Mouse (Mus musculus): Measurements from ENCODE around the gene Adra1d. TPM values are rescaled to one million over a fixed set of nuclear protein-coding genes. Genes with fewer than 3 reads are reported as not detected.
A peak's percentile ranks its signal among the peaks of the same experiment; 100 is the strongest.

Adra1d gene
- polyA plus RNA-seq, 1 experiment from 2014 or later, result 1.8 TPM

GRCm38 (mm10) chr2:131545386-131546307, 16.4 kb downstream of the Adra1d start:
- peak overlapping the region; percentile 38 for H3K9ac ChIP-seq (ENCODE audit: low read length)
- peaks cover 26% of the 10 kb centered on the region for H3K27me3 ChIP-seq (ENCODE audit: control insufficient read depth, insufficient read depth, low read depth, low read length)
- peak overlapping the region; percentile 70 for H3K4me2 ChIP-seq (ENCODE audit: low read depth, low read length)
- peak overlapping the region; percentile 44 for H3K4me3 ChIP-seq (ENCODE audit: low read length)
- ATAC-seq (ENCODE audit: low read depth), result peak; percentile 59
- H3K27ac ChIP-seq (ENCODE audit: low read length), result no peak overlapping the region
- WGBS, result 2% methylated on average over 45 of the region's 45 CpGs
- H3K36me3 ChIP-seq (ENCODE audit: control insufficient read depth, insufficient read depth, low read length), result no peaks in the 10 kb centered on the region
- no peaks in the 10 kb centered on the region for H3K4me1 ChIP-seq (replicated peaks; ENCODE audit: control insufficient read depth, insufficient read depth, low read length)
- H3K9me3 ChIP-seq (ENCODE audit: control insufficient read depth, low read length), result no peaks in the 10 kb centered on the region

GRCm38 (mm10) chr2:131542531-131542930, 19.6 kb downstream of the Adra1d start:
- ATAC-seq (ENCODE audit: low read depth), result no peak
- Histone ChIP-seq H3K4me3 (ENCODE audit: low read length) (no peak overlapping the region), H3K27ac (ENCODE audit: low read length) (no peak overlapping the region), H3K36me3 (ENCODE audit: control insufficient read depth, insufficient read depth, low read length) (no peaks in the 10 kb centered on the region), H3K4me2 (ENCODE audit: low read depth, low read length) (no peak overlapping the region), H3K4me1 (replicated peaks; ENCODE audit: control insufficient read depth, insufficient read depth, low read length) (peaks cover 4% of the 10 kb centered on the region; the same call in 1 of the 2 replicates), H3K9me3 (ENCODE audit: control insufficient read depth, low read length) (no peaks in the 10 kb centered on the region), H3K27me3 (ENCODE audit: control insufficient read depth, insufficient read depth, low read depth, low read length) (peaks cover 11% of the 10 kb centered on the region), H3K9ac (ENCODE audit: low read length) (no peak overlapping the region)
- WGBS, result 30% methylated on average over 6 of the region's 6 CpGs

DNA sequence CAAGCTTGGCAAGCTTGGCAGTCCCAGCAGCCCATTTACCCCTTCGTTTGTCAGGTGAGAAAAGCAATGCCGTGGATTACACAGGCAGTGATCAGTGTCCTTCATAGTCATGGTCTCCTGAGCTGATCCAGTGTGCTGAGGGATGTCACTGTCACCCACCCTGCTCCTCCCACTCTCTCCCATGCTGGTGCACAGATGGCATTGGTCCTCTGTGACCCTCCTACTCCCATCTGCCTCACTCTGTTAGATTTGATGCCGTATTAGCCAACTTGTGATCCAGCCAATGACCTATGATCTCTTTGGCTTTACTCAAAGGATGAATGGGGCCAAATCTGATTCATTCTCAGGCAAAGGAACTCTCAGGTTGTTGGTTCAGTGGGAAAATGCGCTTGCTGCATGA, 20.4 kb downstream of the Adra1d start:
- peaks cover 4% of the 10 kb centered on the region; the same call in 1 of the 2 replicates for H3K4me1 ChIP-seq (replicated peaks; ENCODE audit: control insufficient read depth, insufficient read depth, low read length)
- no peak for ATAC-seq (ENCODE audit: low read depth)
- no peaks in the 10 kb centered on the region for H3K9me3 ChIP-seq (ENCODE audit: control insufficient read depth, low read length)
- WGBS, result 81% methylated on average over 4 of the region's 4 CpGs
- no peak overlapping the region for H3K4me3 ChIP-seq (ENCODE audit: low read length)
- H3K9ac ChIP-seq (ENCODE audit: low read length), result no peak overlapping the region
- H3K36me3 ChIP-seq (ENCODE audit: control insufficient read depth, insufficient read depth, low read length), result no peaks in the 10 kb centered on the region
- H3K4me2 ChIP-seq (ENCODE audit: low read depth, low read length), result no peak overlapping the region
- H3K27me3 ChIP-seq (ENCODE audit: control insufficient read depth, insufficient read depth, low read depth, low read length), result peaks cover 6% of the 10 kb centered on the region
- no peak overlapping the region for H3K27ac ChIP-seq (ENCODE audit: low read length)

GRCm38 (mm10) chr2:131539780-131540179, 22.3 kb downstream of the Adra1d start:
- Histone ChIP-seq H3K36me3 (ENCODE audit: control insufficient read depth, insufficient read depth, low read length) (no peaks in the 10 kb centered on the region), H3K9me3 (ENCODE audit: control insufficient read depth, low read length) (no peaks in the 10 kb centered on the region), H3K4me1 (replicated peaks; ENCODE audit: control insufficient read depth, insufficient read depth, low read length) (peaks cover 4% of the 10 kb centered on the region; the same call in 1 of the 2 replicates), H3K4me3 (ENCODE audit: low read length) (no peak overlapping the region), H3K4me2 (ENCODE audit: low read depth, low read length) (no peak overlapping the region), H3K9ac (ENCODE audit: low read length) (no peak overlapping the region), H3K27me3 (ENCODE audit: control insufficient read depth, insufficient read depth, low read depth, low read length) (no peaks in the 10 kb centered on the region), H3K27ac (ENCODE audit: low read length) (no peak overlapping the region)
- no peak for ATAC-seq (ENCODE audit: low read depth)
- WGBS, result 78% methylated on average over 6 of the region's 6 CpGs

DNA sequence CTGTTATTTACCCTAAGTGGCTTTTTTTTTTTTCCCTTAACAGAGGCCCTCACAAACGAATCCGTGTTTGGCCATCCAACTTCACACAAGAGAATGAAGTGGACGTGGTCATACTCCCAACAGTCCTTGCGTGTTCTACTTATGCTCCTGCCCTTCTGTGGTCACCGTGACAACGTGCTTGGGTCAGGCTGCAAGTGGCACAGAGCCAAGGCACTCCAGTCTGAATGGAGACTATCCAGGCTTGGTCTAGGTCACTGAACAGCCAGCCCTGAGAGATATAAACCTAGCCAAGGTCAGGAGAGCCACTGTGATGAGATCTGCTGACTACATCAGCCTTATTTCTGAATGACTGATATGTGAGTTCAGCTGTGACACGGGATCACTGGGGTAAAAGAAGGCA, 23.7 kb downstream of the Adra1d start:
- Histone ChIP-seq H3K36me3 (ENCODE audit: control insufficient read depth, insufficient read depth, low read length) (no peaks in the 10 kb centered on the region), H3K9me3 (ENCODE audit: control insufficient read depth, low read length) (no peaks in the 10 kb centered on the region), H3K9ac (ENCODE audit: low read length) (no peak overlapping the region), H3K4me3 (ENCODE audit: low read length) (no peak overlapping the region), H3K27ac (ENCODE audit: low read length) (no peak overlapping the region), H3K4me1 (replicated peaks; ENCODE audit: control insufficient read depth, insufficient read depth, low read length) (peaks cover 4% of the 10 kb centered on the region; the same call in 1 of the 2 replicates), H3K27me3 (ENCODE audit: control insufficient read depth, insufficient read depth, low read depth, low read length) (no peaks in the 10 kb centered on the region), H3K4me2 (ENCODE audit: low read depth, low read length) (no peak overlapping the region)
- ATAC-seq (ENCODE audit: low read depth), result peak; percentile 65; the same call in 1 of the 2 replicates
- WGBS, result 43% methylated on average over 7 of the region's 7 CpGs

DNA sequence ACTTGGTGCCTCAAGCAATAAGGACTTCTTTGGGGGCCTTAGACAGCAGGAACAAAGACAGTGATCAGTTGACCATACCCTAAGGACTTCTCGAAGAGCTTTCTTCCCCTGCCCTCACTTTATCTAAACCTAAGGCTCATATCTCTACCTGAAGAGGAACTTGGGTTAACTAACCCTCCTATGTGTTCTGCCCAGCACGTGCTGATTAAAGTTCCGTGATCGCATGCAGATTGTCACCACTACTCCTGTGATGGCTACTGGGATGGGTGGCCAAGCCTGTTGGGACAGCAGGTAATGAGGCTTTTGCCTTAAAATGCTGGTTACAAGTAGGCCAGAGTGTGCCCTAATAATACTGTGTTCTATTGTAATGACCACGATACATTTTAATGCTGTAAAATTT, 26.9 kb downstream of the Adra1d start:
- H3K27me3 ChIP-seq (ENCODE audit: control insufficient read depth, insufficient read depth, low read depth, low read length), result no peaks in the 10 kb centered on the region
- H3K27ac ChIP-seq (ENCODE audit: low read length), result no peak overlapping the region
- no peaks in the 10 kb centered on the region for H3K36me3 ChIP-seq (ENCODE audit: control insufficient read depth, insufficient read depth, low read length)
- no peak overlapping the region for H3K4me3 ChIP-seq (ENCODE audit: low read length)
- 89% methylated on average over 5 of the region's 5 CpGs for WGBS
- no peak for ATAC-seq (ENCODE audit: low read depth)
- no peaks in the 10 kb centered on the region for H3K9me3 ChIP-seq (ENCODE audit: control insufficient read depth, low read length)
- no peak overlapping the region for H3K9ac ChIP-seq (ENCODE audit: low read length)
- no peak overlapping the region for H3K4me2 ChIP-seq (ENCODE audit: low read depth, low read length)
- peaks cover 4% of the 10 kb centered on the region; the same call in 1 of the 2 replicates for H3K4me1 ChIP-seq (replicated peaks; ENCODE audit: control insufficient read depth, insufficient read depth, low read length)

- H3K9ac ChIP-seq (ENCODE audit: low read length), result no peak overlapping the region
- H3K4me3 ChIP-seq (ENCODE audit: low read length), result no peak overlapping the region
- ATAC-seq (ENCODE audit: low read depth), result no peak
- H3K9me3 ChIP-seq (ENCODE audit: control insufficient read depth, low read length), result no peaks in the 10 kb centered on the region
- no peaks in the 10 kb centered on the region for H3K4me1 ChIP-seq (replicated peaks; ENCODE audit: control insufficient read depth, insufficient read depth, low read length)
- H3K4me2 ChIP-seq (ENCODE audit: low read depth, low read length), result no peak overlapping the region
- H3K27ac ChIP-seq (ENCODE audit: low read length), result no peak overlapping the region
- H3K36me3 ChIP-seq (ENCODE audit: control insufficient read depth, insufficient read depth, low read length), result no peaks in the 10 kb centered on the region
- 81% methylated on average over 7 of the region's 7 CpGs for WGBS
- no peaks in the 10 kb centered on the region for H3K27me3 ChIP-seq (ENCODE audit: control insufficient read depth, insufficient read depth, low read depth, low read length)
Measured at GRCm38 (mm10) chr2:131531271-131531670, 30.8 kb downstream of the Adra1d start.

- Histone ChIP-seq H3K9ac (ENCODE audit: low read length) (no peak overlapping the region), H3K9me3 (ENCODE audit: control insufficient read depth, low read length) (no peaks in the 10 kb centered on the region), H3K27ac (ENCODE audit: low read length) (no peak overlapping the region), H3K36me3 (ENCODE audit: control insufficient read depth, insufficient read depth, low read length) (no peaks in the 10 kb centered on the region), H3K4me3 (ENCODE audit: low read length) (no peak overlapping the region), H3K4me2 (ENCODE audit: low read depth, low read length) (no peak overlapping the region), H3K27me3 (ENCODE audit: control insufficient read depth, insufficient read depth, low read depth, low read length) (no peaks in the 10 kb centered on the region), H3K4me1 (replicated peaks; ENCODE audit: control insufficient read depth, insufficient read depth, low read length) (no peaks in the 10 kb centered on the region)
- peak; percentile 61 for ATAC-seq (ENCODE audit: low read depth)
- 15% methylated on average over 9 of the region's 9 CpGs for WGBS
Measured at GRCm38 (mm10) chr2:131530623-131531008, 31.5 kb downstream of the Adra1d start.

DNA sequence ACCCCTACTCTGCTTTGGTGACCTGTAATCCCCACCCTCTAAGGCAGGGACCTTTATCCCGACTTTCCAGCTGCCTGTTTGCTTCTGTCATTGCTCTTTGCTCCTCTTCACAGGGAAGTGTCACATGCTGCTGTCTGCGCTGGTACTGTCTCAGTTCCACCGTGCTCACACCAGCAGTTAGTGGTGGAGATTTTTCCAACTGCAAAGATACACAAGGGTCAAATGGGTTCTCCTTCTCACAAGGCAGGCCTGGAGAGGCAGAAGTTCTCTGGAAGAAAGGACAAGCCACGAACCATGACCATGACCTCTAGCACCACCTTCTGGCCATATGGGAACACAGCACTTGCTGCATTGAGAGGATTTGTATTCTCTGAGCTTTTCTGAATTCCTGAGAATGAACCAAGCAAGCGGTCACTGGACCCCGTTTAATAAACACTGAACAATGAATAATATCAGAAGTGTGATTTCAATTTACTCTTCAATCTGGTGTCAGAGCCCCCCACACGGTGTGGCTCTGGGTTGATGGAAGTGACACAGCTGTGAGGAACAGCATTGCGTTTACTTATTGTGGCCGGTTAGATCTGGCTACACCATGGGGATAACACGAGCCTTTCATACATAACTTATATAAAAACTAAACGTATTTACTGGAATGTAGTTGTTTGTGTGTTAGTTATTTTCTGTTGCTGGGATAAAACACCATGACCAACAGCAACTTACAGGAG, 32.0 kb downstream of the Adra1d start:
- no peaks in the 10 kb centered on the region for H3K36me3 ChIP-seq (ENCODE audit: control insufficient read depth, insufficient read depth, low read length)
- no peak overlapping the region for H3K9ac ChIP-seq (ENCODE audit: low read length)
- no peak overlapping the region for H3K27ac ChIP-seq (ENCODE audit: low read length)
- H3K4me3 ChIP-seq (ENCODE audit: low read length), result no peak overlapping the region
- no peaks in the 10 kb centered on the region for H3K27me3 ChIP-seq (ENCODE audit: control insufficient read depth, insufficient read depth, low read depth, low read length)
- peak; percentile 66; the same call in 1 of the 2 replicates for ATAC-seq (ENCODE audit: low read depth)
- no peaks in the 10 kb centered on the region for H3K4me1 ChIP-seq (replicated peaks; ENCODE audit: control insufficient read depth, insufficient read depth, low read length)
- WGBS, result 30% methylated on average over 11 of the region's 11 CpGs
- no peaks in the 10 kb centered on the region for H3K9me3 ChIP-seq (ENCODE audit: control insufficient read depth, low read length)
- no peak overlapping the region for H3K4me2 ChIP-seq (ENCODE audit: low read depth, low read length)

Measured in lung, embryonic 16.5 days (tissue).